Mouse (Mus musculus): Measurements from ENCODE around the gene Ccdc159. TPM values are rescaled to one million over a fixed set of nuclear protein-coding genes. Genes with fewer than 3 reads are reported as not detected.

The Ccdc159 gene
- polyA plus RNA-seq, 1 experiment from 2014 or later = 5.7 TPM

- 3% methylated on average over 6 of the region's 6 CpGs for WGBS
- Histone ChIP-seq H3K27ac (replicated peaks; ENCODE audit: low read depth, low read length) (peak overlapping the region; percentile 66; the same call in 1 of the 2 replicates), H3K4me3 (replicated peaks; ENCODE audit: low read depth, low read length) (peak overlapping the region; percentile 48), H3K4me1 (ENCODE audit: control insufficient read depth, insufficient read depth, low read length) (peaks cover 11% of the 10 kb centered on the region), H3K27me3 (ENCODE audit: control insufficient read depth, insufficient read depth, low read length) (no peaks in the 10 kb centered on the region), H3K9ac (replicated peaks; ENCODE audit: low read length) (peak overlapping the region; percentile 59), H3K36me3 (ENCODE audit: control insufficient read depth, insufficient read depth, low read length) (0 out of 2 replicates have a peak, but pooled peaks cover 5% of the 10 kb centered on the region), H3K9me3 (ENCODE audit: control insufficient read depth, low read length) (no peaks in the 10 kb centered on the region), H3K4me2 (ENCODE audit: low read length) (peak overlapping the region; percentile 65)
- ATAC-seq (ENCODE audit: low FRiP score, low TSS enrichment) = no peak
- DNase-seq = peak; percentile 50
Observed at GRCm38 (mm10) chr9:21926784-21927183, 487 bp upstream of the Ccdc159 start.

- no peak for DNase-seq
- Histone ChIP-seq H3K9me3 (ENCODE audit: control insufficient read depth, low read length) (no peaks in the 10 kb centered on the region), H3K36me3 (ENCODE audit: control insufficient read depth, insufficient read depth, low read length) (no peaks in the 10 kb centered on the region), H3K27me3 (ENCODE audit: control insufficient read depth, insufficient read depth, low read length) (no peaks in the 10 kb centered on the region), H3K4me3 (replicated peaks; ENCODE audit: low read depth, low read length) (no peak overlapping the region), H3K4me2 (ENCODE audit: low read length) (no peak overlapping the region), H3K4me1 (ENCODE audit: control insufficient read depth, insufficient read depth, low read length) (peaks cover 11% of the 10 kb centered on the region), H3K27ac (replicated peaks; ENCODE audit: low read depth, low read length) (no peak overlapping the region), H3K9ac (replicated peaks; ENCODE audit: low read length) (no peak overlapping the region)
- 86% methylated on average over 3 of the region's 3 CpGs for WGBS
- no peak for ATAC-seq (ENCODE audit: low FRiP score, low TSS enrichment)
Observed at GRCm38 (mm10) chr9:21929208-21929607, 1.9 kb downstream of the Ccdc159 start.

- WGBS = 57% methylated on average over 2 of the region's 2 CpGs
- no peak overlapping the region for H3K27ac ChIP-seq (replicated peaks; ENCODE audit: low read depth, low read length)
- H3K27me3 ChIP-seq (ENCODE audit: control insufficient read depth, insufficient read depth, low read length) = no peaks in the 10 kb centered on the region
- H3K9me3 ChIP-seq (ENCODE audit: control insufficient read depth, low read length) = no peaks in the 10 kb centered on the region
- H3K9ac ChIP-seq (replicated peaks; ENCODE audit: low read length) = no peak overlapping the region
- no peaks in the 10 kb centered on the region for H3K36me3 ChIP-seq (ENCODE audit: control insufficient read depth, insufficient read depth, low read length)
- no peaks in the 10 kb centered on the region for H3K4me1 ChIP-seq (ENCODE audit: control insufficient read depth, insufficient read depth, low read length)
- ATAC-seq (ENCODE audit: low FRiP score, low TSS enrichment) (no peak), DNase-seq (no peak)
- H3K4me2 ChIP-seq (ENCODE audit: low read length) = no peak overlapping the region
- H3K4me3 ChIP-seq (replicated peaks; ENCODE audit: low read depth, low read length) = no peak overlapping the region
Observed at GRCm38 (mm10) chr9:21932006-21932405, 4.7 kb downstream of the Ccdc159 start.

- no peak overlapping the region for H3K27ac ChIP-seq (replicated peaks; ENCODE audit: low read depth, low read length)
- no peak overlapping the region for H3K4me3 ChIP-seq (replicated peaks; ENCODE audit: low read depth, low read length)
- H3K9me3 ChIP-seq (ENCODE audit: control insufficient read depth, low read length) = no peaks in the 10 kb centered on the region
- 61% methylated on average over 12 of the region's 12 CpGs for WGBS
- H3K36me3 ChIP-seq (ENCODE audit: control insufficient read depth, insufficient read depth, low read length) = no peaks in the 10 kb centered on the region
- no peak for DNase-seq
- H3K4me2 ChIP-seq (ENCODE audit: low read length) = no peak overlapping the region
- no peak for ATAC-seq (ENCODE audit: low FRiP score, low TSS enrichment)
- no peaks in the 10 kb centered on the region for H3K27me3 ChIP-seq (ENCODE audit: control insufficient read depth, insufficient read depth, low read length)
- no peak overlapping the region for H3K9ac ChIP-seq (replicated peaks; ENCODE audit: low read length)
- 0 out of 2 replicates have a peak, but pooled peaks cover under 1% of the 10 kb centered on the region for H3K4me1 ChIP-seq (ENCODE audit: control insufficient read depth, insufficient read depth, low read length)
Observed at GRCm38 (mm10) chr9:21932445-21933137, 5.3 kb downstream of the Ccdc159 start.

GRCm38 (mm10) chr9:21934021-21934420 lies 6.8 kb downstream of the Ccdc159 start:
- Histone ChIP-seq H3K27ac (replicated peaks; ENCODE audit: low read depth, low read length) (no peak overlapping the region), H3K4me1 (ENCODE audit: control insufficient read depth, insufficient read depth, low read length) (peaks cover 10% of the 10 kb centered on the region), H3K36me3 (ENCODE audit: control insufficient read depth, insufficient read depth, low read length) (peaks cover 1% of the 10 kb centered on the region; the same call in 1 of the 2 replicates), H3K9ac (replicated peaks; ENCODE audit: low read length) (no peak overlapping the region), H3K9me3 (ENCODE audit: control insufficient read depth, low read length) (no peaks in the 10 kb centered on the region), H3K4me2 (ENCODE audit: low read length) (no peak overlapping the region), H3K27me3 (ENCODE audit: control insufficient read depth, insufficient read depth, low read length) (no peaks in the 10 kb centered on the region), H3K4me3 (replicated peaks; ENCODE audit: low read depth, low read length) (no peak overlapping the region)
- ATAC-seq (ENCODE audit: low FRiP score, low TSS enrichment) = no peak
- no peak for DNase-seq
- WGBS = 90% methylated on average over 12 of the region's 12 CpGs

- peaks cover 10% of the 10 kb centered on the region for H3K4me1 ChIP-seq (ENCODE audit: control insufficient read depth, insufficient read depth, low read length)
- no peak overlapping the region for H3K4me3 ChIP-seq (replicated peaks; ENCODE audit: low read depth, low read length)
- H3K36me3 ChIP-seq (ENCODE audit: control insufficient read depth, insufficient read depth, low read length) = peaks cover 7% of the 10 kb centered on the region
- ATAC-seq (ENCODE audit: low FRiP score, low TSS enrichment) = no peak
- H3K27me3 ChIP-seq (ENCODE audit: control insufficient read depth, insufficient read depth, low read length) = no peaks in the 10 kb centered on the region
- H3K9me3 ChIP-seq (ENCODE audit: control insufficient read depth, low read length) = no peaks in the 10 kb centered on the region
- WGBS = 86% methylated on average over 7 of the region's 7 CpGs
- H3K27ac ChIP-seq (replicated peaks; ENCODE audit: low read depth, low read length) = no peak overlapping the region
- peak overlapping the region; percentile 61; the same call in 1 of the 2 replicates for H3K4me2 ChIP-seq (ENCODE audit: low read length)
- no peak overlapping the region for H3K9ac ChIP-seq (replicated peaks; ENCODE audit: low read length)
- DNase-seq = no peak
Observed at GRCm38 (mm10) chr9:21935466-21936131, 8.3 kb downstream of the Ccdc159 start.

- under 1% methylated on average over 41 of the region's 43 CpGs for WGBS
- Histone ChIP-seq H3K36me3 (ENCODE audit: control insufficient read depth, insufficient read depth, low read length) (peaks cover 21% of the 10 kb centered on the region), H3K9ac (replicated peaks; ENCODE audit: low read length) (peak within 1 kb of the TSS; percentile 86), H3K4me3 (replicated peaks; ENCODE audit: low read depth, low read length) (peak within 1 kb of the TSS; percentile 72), H3K4me2 (ENCODE audit: low read length) (peak within 1 kb of the TSS; percentile 61), H3K4me1 (ENCODE audit: control insufficient read depth, insufficient read depth, low read length) (peaks cover 10% of the 10 kb centered on the region), H3K27ac (replicated peaks; ENCODE audit: low read depth, low read length) (peak within 1 kb of the TSS; percentile 81), H3K27me3 (ENCODE audit: control insufficient read depth, insufficient read depth, low read length) (no peaks in the 10 kb centered on the region), H3K9me3 (ENCODE audit: control insufficient read depth, low read length) (no peaks in the 10 kb centered on the region)
- peak; percentile 98 for DNase-seq
- peak; percentile 95 for ATAC-seq (ENCODE audit: low FRiP score, low TSS enrichment)
Observed at GRCm38 (mm10) chr9:21936692-21937570, 9.7 kb downstream of the Ccdc159 start, which contains the start of gene Plppr2. Gene Plppr2, plus strand, starts transcription at chr9:21937033.

GRCm38 (mm10) chr9:21937711-21938175 lies 10.5 kb downstream of the Ccdc159 start:
- ATAC-seq (ENCODE audit: low FRiP score, low TSS enrichment) (no peak), DNase-seq (no peak)
- WGBS = 78% methylated on average over 4 of the region's 4 CpGs
- Histone ChIP-seq H3K4me3 (replicated peaks; ENCODE audit: low read depth, low read length) (peak overlapping the region; percentile 72), H3K27me3 (ENCODE audit: control insufficient read depth, insufficient read depth, low read length) (no peaks in the 10 kb centered on the region), H3K9ac (replicated peaks; ENCODE audit: low read length) (peak overlapping the region; percentile 86), H3K9me3 (ENCODE audit: control insufficient read depth, low read length) (no peaks in the 10 kb centered on the region), H3K4me1 (ENCODE audit: control insufficient read depth, insufficient read depth, low read length) (peaks cover 10% of the 10 kb centered on the region), H3K4me2 (ENCODE audit: low read length) (peak overlapping the region; percentile 61), H3K27ac (replicated peaks; ENCODE audit: low read depth, low read length) (peak overlapping the region; percentile 81; the same call in 1 of the 2 replicates), H3K36me3 (ENCODE audit: control insufficient read depth, insufficient read depth, low read length) (peaks cover 26% of the 10 kb centered on the region)
